Mouse (Mus musculus) B cell, adult 2 months (primary cell): ENCODE data around the gene Bmp2.

Experiments used
- DNase-seq, 2 experiments: peaks; one replicate each; pipeline ENCODE4 v3.0.0; 2022

The Bmp2 gene

DNA sequence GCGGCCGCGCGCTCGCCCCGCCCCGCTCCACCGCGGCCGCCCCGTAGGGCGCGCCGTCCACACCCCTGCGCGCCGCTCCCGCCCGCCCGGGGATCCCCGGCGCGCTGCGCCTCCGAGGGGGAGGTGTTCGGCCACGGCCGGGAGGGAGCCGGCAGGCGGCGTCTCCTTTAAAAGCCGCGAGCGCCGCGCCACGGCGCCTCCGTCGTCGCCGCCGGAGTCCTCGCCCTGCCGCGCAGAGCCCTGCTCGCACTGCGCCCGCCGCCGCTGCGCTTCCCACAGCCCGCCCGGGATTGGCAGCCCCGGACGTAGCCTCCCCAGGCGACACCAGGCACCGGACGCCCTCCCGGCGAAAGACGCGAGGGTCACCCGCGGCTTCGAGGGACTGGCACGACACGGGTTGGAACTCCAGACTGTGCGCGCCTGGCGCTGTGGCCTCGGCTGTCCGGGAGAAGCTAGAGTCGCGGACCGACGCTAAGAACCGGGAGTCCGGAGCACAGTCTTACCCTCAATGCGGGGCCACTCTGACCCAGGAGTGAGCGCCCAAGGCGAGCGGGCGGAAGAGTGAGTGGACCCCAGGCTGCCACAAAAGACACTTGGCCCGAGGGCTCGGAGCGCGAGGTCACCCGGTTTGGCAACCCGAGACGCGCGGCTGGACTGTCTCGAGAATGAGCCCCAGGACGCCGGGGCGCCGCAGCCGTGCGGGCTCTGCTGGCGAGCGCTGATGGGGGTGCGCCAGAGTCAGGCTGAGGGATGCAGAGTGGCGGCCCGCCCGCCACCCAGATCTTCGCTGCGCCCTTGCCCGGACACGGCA lies at the start of gene Bmp2:
Bmp2 (plus strand) TSS at position 129 of the 811 bp plus-strand sequence.
- DNase-seq = no peak

DNA sequence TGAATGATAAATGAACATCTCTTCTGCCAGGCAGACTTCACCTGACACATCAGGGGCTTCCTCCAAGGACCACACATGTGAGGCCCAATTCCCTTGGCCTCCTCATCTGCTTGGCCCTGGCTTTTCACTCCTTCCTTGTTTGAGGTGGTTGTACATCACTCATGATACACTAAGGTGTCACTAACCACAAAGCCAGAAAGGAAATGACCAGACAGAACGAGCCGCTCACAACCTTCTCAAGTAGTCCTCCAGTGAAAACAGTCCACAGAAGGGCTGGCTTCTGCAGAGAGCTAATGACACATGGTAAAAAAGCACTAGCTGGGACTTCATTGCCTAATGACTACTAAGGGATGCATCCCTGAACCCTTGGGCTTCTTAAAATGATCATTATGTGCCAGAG lies 46.3 kb upstream of the Bmp2 start:
- DNase-seq = no peak

DNA sequence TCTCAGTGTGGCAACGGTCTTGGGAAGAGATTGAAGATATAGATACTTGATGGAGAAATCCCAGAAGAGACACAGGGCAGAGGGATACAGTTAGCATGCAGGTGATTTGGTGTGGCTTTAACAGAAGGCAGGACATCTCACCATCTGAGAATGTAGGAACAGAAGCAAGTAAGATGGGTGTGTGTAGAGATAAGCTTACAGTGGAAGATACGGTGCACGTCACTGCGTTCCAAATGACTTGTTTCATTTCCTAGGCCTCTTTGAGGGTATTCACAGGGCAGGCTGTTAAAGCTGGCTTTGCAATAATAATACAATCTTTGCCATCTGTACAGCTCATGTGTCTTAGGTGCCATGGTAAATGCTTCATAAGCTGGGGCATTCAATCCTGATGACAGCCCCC lies 44.9 kb upstream of the Bmp2 start:
- no peak for DNase-seq

DNA sequence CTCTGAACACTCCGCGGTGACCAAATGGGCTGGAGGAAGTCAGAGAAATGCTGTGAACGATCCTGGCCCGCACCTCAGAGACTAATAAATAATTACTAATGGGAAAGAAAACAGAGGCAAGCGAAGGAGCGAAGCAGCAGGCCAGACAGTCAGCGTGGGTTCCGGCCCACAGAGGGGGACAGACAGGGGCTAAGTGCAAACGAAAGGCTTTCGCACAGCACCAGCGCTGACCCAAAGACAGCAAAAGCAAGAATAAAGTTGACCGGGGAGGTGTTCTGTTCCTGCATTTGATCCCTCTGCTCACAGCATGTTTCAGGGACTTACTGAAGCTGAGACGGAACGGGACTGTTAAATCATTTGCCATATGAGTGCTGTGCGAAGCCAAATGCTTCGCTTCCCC lies 42.8 kb upstream of the Bmp2 start:
- no peak for DNase-seq

DNA sequence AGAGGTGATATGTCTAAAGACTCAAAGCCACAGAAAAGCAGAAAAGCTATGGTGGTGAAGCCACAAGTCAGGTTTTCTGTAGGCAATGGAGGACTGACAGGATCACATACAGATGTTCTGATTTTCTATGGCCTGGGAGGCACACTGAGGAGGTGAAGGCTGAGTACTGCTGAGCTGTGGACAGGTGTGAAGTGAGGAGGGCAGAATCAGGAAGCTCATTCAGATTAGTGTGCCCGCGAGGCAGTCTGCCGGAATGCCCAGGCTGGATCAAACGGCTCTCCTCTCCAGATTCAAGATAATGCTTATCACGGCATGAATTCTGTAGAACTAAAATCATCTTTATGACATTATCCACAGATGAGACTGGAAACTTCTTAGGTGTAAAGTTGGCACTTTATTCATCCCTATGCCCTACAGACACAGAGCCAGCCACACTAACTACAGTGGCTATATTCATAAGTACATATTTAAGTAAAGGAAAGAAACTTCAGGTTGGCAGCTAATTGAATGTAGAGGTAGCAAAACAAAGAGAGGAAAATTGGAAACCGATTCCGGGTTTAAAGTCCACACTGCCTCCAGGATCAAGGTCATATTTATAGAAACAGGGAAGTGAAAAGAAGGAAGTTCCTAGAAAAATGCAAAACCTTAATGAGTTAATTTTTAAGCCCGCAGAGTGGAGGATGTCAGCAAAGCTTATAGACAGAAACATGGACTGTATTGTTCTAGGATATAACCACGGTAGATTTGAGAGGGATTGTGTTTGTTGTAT lies 40.8 kb upstream of the Bmp2 start:
- DNase-seq = no peak

DNA sequence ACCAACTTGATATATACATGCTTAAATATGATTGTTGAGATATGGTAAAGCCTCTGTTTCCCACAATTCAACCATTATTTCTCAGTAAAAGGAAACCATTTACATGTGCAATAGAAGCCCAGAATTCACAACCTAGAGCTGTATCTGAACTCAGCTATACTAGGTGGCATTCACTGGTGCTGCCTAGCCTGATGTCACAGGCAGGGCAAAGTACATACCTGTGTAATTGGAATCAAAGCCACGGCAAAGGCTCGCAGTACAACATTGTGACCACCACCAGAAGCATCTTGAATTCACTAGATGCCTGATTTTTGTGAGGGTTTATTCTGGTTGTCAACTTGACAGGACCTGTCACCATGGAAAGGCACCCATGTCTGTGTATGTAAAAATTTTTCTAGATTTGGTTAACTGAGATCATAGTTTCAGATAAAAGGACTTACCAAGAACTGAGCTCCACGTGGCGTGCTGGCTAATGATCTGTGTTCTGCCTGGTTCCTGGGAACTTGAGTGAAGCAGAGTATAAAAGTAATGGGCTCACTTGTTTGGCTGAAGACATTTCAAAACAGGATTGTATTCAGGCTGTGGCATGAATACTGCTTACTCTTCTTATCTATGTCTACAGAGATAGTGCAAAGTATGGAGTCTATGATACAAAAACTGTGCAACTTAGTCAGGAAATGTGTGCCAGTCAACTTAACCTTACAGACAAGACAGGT lies 35.5 kb upstream of the Bmp2 start:
- DNase-seq = no peak

DNA sequence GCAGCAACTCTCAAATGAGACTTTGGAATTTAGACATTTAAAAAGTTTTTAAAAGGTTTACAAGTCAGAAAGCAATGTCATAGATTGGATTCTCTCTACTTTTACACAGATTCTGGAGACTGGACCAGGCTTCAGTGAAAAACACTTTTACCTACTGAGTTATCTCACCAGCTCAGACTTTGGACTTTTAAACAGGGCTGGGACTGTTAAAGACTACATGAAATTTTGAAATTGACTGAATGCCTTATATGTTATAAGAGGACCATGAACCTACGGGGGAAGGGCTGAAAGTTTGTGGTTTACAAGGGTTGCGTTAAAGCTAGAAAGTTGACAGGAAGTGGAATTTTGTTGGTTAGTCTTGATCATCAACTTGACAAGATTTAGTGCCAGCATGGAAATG lies 34.1 kb upstream of the Bmp2 start:
- DNase-seq = no peak

DNA sequence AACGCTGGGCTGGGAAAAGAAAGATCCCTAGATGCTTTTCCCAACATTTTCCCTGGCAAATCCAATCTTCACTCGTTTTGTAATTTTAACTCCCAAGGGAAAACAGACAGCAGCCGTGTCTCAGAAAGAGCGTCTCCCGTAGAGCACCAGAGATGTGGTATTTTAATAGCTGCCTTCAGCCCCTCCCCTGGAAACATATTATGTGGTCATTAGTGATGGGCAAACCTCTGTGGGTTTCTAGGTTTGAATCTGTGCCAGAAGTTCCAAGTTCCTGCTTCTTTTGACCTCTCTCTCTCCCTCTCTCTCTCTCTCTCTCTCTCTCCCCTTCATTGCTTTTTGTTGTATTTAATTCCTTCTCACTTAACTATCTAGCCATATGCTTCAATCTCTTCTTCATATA lies 30.8 kb upstream of the Bmp2 start:
- no peak for DNase-seq

DNA sequence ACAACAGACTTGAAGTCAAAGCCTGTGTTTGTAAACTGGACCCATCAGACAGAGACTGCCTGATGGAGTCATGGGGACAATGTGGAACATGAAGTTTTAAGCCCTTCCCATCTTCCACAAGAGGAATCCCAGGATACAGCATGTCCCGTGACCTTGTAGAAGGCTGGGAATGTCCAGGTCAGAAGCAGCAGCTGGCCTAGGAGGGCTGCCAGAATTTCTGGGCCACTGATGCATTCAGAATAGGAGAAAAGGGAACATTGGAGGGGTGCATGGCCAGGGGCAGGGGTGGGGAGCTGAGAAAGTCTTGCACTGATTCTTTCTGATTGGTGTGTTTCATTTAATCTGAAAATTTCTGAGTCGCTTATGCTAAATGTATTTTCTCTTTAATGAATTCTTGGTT lies 29.8 kb upstream of the Bmp2 start:
- no peak for DNase-seq

DNA sequence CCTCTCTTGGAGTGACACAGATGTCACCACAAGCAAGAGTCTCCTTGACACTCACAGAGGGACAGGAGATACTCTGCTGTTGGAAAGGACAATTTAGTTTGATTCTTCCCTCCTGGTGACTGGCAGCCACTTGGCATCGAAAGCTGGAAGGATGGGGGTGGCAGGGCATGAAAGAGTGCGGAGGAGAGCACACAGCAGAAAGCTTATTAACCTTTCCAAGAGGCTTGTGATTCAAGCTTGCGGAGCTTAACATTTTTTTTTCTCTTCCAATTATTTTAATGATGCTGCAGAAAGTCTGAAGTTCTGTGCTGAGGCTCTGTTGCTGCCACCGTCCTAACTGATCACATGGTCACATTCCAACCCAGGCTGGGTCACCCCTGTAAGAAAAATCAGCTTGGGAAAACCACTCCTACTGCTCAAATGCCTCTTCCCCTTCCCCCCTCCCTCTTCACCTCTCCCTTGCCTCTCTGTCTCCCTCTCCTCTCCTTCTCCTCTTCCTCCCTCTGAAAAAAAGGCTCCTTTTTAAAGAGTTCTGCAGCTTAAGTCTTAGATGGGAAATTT lies 26.3 kb upstream of the Bmp2 start:
- no peak for DNase-seq

DNA sequence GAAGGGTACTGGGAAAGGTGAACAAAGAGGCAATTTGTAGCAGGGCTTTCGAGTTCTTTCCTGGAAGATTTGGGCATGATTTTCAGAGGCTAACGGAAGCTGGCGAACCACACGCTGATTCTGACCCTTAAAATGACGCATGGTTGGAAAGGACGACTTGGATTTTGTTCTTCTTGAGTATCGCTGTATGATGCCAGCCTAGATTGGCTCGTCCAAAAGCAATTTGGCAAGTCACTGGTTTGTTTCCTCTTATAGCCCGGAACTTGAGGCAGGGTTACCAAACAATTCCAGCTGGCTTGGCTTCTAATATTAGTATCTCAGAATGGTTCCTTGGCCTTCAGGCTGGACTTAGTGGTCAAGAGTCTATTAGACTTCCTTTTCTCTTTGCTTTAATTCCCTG lies 22.6 kb upstream of the Bmp2 start:
- DNase-seq = no peak

DNA sequence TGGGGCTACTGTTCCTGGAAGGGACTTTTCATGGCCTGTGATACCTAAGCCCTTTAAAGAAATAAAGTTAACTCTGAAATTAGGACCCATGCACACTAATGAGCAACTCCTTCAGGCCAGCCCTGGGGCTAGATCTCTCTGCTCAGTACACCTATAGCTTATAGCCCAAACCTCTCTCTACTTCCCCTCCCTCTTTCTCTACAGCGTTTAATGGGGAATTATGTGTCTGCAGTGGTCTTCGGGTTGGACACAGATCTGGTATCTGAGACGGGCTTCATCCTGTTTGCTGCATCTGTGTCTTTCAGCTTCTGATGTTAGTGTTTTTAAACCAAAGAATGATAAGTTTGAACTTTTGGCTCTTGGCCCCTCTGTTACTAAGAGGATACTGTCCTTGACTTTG lies 18.9 kb upstream of the Bmp2 start:
- DNase-seq = no peak

DNA sequence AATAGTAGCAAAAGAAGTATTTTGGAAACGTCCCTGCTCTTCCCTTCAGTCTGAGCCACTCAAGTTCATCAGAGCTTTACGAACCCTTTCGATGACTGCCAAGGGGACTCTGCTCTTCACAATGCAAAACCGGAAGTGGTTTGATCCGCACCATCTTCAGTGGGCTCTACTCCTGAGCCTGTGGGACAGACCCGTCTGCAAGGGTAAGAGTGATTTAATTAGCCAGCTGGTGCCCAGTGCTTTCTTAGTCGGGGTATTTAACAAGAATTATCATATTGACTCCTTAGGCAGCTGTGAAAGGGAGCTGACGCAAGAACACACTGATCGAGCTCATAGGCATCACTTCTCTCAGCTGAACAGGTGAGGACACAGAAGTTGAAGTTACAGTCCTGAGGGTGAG lies 16.5 kb upstream of the Bmp2 start:
- no peak for DNase-seq

DNA sequence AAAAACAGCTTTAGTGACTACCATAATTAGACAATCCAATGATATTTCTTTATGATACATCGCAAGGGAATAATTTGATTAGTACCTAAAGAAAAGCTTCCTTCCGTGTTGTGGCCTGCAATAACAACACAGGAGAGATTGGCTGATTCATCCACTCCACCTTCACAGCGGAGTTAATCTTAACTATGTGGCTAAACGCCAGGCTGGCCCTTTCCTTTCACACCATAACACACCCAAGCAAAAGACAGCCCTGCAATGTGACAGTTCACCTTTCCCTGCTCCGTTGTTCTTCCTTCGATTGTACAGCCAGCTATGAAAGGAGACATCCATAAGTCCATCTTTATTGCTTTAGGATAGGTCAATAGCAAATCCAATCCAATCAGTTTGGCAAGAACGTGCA lies 15.1 kb upstream of the Bmp2 start:
- DNase-seq = no peak

DNA sequence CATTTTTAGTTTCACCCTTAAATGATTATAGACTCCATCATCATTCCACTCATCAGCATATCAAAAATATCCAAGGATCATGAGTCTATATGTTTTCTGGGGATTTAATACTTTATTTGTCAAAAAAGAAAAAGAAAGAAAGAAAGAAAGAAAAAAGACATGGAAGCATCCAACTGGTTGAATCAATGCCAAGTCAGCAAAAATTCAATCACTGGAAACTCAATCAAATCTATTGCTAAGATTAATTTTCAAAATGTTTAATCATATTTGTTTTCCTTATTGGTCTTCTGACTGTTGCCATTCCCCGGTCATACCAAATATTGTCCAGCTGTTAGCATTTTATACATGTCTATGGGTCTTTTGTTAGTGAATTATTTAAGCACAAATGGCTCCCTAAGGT lies 11.3 kb upstream of the Bmp2 start:
- no peak for DNase-seq

DNA sequence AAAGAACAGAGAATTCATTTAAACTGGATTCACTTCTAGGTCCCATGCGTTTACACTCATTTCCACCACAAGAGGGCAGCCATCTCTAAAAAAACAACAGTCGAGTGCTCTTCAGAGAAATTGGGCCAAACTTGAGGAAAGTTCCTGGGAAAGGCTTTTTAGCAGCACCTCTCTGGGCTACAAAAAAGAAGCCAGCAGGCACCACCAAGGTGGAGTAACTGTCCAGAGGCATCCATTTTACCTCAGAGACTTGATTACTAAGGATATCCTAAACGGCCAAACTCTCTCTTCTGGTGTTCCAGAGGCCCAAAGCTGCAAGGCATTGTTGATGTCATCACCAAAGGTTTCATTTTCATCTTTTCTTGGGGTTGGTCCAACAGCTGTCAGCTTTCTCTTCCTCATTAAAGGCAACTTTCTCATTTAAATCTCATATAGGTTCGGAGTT lies 1.7 kb upstream of the Bmp2 start:
- DNase-seq = no peak

DNA sequence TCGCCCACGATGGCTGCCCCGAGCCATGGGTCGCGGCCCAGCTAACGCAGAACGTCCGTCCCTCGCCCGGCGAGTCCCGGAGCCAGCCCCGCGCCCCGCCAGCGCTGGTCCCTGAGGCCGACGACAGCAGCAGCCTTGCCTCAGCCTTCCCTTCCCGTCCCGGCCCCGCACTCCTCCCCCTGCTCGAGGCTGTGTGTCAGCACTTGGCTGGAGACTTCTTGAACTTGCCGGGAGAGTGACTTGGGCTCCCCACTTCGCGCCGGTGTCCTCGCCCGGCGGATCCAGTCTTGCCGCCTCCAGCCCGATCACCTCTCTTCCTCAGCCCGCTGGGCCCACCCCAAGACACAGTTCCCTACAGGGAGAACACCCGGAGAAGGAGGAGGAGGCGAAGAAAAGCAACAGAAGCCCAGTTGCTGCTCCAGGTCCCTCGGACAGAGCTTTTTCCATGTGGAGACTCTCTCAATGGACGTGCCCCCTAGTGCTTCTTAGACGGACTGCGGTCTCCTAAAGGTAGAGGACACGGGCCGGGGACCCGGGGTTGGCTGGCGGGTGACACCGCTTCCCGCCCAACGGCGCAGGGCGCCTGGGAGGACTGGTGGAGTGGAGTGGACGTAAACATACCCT lies 995 bp downstream of the Bmp2 start:
- no peak for DNase-seq

DNA sequence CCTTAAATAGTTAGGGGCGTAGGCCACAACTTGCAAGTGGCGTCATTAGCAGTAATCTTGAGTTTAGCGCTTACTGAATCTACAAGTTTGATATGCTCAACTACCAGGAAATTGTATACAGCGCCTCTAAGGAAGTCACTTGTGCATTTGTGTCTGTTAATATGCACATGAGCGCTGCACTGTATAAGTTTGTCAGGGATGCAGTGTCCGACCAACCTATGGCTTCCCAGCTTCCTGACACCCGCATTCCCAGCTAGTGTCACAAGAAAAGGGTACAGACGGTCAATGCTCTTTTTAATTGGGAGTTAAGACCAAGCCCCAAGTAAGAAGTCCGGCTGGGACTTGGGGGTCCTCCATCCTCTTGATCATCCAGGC lies 1.9 kb downstream of the Bmp2 start:
- no peak for DNase-seq

DNA sequence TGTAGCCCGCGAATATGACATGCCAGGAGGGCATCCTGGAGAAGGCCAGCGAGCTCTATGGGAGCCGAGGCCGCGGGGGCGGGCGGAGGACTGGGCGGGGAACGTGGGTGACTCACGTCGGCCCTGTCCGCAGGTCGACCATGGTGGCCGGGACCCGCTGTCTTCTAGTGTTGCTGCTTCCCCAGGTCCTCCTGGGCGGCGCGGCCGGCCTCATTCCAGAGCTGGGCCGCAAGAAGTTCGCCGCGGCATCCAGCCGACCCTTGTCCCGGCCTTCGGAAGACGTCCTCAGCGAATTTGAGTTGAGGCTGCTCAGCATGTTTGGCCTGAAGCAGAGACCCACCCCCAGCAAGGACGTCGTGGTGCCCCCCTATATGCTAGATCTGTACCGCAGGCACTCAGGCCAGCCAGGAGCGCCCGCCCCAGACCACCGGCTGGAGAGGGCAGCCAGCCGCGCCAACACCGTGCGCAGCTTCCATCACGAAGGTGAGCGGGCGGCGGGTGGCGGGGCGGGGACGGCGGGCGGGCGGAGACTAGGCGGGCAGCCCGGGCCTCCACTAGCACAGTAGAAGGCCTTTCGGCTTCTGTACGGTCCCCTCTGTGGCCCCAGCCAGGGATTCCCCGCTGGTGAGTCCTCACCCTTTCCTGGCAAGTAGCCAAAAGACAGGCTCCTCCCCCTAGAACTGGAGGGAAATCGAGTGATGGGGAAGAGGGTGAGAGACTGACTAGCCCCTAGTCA lies 2.5 kb downstream of the Bmp2 start:
- DNase-seq = no peak

DNA sequence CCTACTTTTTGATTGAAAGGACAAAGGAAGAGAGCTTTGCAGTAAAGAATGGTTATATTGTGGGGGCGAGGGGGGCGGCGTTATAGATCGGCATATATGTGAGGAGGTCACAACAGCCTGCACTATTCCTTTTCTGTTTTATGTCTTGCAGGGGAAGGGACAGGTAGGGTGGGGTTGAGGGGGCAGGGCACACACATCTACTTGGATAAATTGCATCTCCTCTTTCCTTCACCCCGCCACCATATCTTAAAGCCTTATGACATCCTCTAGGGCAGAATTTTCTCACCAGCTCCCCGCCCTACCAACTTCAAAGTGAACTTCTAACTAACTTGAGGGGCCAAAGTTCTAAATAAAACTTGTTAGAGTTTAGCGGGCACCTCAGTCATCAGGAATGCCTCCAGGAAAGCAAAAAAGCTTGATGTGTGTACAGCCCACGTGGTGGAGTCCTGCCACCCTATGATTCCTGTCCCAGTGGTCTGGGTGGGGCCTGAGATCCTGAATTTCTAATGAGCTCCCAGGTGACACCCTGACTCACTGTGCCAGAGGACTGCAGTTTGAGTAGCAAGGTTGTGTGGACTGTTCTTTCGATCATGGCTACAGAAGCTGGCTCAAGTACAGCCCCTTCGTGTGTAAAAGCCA lies 12.4 kb downstream of the Bmp2 start:
- no peak for DNase-seq

DNA sequence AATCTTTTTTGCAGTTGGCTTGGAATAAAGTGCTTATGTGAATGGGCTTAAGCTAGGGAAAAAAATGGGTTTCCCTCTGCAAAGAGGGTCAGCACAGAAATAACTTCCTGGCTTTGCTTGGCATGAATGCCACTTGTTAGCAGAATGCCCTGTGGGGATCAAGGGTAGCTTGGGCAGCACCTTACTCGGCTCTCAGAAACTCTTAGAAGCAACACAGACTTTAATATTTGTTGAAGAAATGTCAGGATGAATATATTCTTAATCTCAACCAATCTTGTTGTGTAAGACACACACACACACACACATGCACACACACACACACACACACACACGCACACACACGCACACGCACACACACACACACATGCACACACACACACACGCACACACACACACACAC lies 13.5 kb downstream of the Bmp2 start:
- no peak for DNase-seq
